Mouse (Mus musculus): ENCODE measurements around the gene Emc10.

Gene Emc10

DNA sequence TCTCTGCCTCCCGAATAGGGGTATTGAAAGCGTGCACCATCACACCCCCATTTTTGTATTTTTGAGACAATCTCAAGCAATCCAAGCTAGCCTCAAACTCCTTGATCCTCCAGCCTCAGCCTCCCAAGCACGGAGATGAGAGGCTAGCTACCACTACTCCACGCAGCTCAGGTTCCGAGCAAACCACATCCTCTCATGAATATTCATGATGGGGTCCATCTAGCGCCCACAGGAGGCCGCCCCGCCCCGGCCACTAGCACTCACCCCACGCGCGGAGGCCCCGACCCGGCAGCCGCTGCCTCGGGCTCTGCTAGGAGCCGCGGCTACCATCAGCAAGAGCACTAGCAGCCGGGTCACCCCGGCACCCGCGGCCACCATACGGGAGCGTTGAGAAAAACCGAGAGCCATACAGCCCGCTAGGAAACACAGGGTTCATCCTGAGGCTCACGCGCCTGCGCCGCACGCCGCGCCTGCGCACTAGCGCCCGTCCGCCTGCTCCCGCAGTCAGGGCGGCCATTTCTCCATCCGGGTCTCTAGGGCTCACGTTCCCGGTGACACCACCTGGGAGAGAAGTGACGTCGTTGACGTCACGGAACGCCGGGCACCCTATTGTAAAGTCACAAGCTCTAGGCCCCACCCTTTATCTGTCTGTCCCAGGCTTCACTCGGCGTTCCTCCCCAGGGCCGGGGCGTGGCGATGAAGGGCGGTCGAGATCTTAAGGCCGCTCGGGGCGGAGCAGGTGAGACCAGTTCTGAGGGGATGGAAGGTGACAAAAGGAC lies at the start of gene Emc10, which contains the start of gene Fam71e1:
Emc10 (minus strand) TSS at position 538 of the 779 bp plus-strand sequence.
Fam71e1 (plus strand) TSS at position 590 of the 779 bp plus-strand sequence.
- DNase-seq (ENCODE audit: low read depth, low spot score), result peak; percentile 100

DNA sequence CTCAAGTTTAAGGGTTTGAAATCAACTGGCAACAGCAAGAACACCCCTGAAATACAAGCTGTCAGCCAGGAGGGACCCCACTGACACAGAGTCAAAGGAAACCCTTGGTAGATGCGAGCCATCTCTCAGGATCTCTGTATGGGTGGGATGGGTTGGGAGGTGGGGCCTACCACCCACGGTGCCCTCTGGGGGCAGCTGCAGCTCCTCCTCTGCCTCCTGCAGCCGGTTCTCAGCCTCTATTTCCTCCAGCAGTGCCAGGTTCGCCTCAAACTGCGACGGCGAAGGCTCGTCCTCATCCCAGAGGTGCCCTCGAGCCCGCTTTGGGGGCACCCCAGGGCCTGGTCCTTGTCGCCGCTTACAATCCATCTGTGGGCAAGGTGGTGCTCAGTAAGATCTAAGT lies 46.7 kb upstream of the Emc10 start:
- no peak for DNase-seq (ENCODE audit: low read depth, low spot score)

DNA sequence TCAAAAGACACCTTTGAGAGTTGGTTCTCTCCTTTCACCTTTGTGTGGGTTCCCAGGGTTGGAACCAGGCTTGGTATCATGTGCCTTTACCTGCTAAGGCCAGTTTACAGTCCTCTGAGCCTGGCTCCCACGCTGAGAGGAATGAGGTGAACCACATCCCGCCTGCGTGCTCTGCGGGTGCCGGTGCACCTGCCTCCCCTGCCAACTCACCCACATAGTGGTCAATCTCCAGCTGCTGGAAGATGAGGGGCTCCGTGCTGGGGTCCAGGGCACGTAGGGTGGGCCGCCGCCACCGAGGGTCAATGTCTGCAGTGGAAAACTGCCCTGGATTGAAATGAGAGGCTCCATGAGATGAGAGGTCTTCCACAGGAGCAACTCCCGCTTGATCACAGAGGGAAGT lies 46.2 kb upstream of the Emc10 start:
- no peak for DNase-seq (ENCODE audit: low read depth, low spot score)

DNA sequence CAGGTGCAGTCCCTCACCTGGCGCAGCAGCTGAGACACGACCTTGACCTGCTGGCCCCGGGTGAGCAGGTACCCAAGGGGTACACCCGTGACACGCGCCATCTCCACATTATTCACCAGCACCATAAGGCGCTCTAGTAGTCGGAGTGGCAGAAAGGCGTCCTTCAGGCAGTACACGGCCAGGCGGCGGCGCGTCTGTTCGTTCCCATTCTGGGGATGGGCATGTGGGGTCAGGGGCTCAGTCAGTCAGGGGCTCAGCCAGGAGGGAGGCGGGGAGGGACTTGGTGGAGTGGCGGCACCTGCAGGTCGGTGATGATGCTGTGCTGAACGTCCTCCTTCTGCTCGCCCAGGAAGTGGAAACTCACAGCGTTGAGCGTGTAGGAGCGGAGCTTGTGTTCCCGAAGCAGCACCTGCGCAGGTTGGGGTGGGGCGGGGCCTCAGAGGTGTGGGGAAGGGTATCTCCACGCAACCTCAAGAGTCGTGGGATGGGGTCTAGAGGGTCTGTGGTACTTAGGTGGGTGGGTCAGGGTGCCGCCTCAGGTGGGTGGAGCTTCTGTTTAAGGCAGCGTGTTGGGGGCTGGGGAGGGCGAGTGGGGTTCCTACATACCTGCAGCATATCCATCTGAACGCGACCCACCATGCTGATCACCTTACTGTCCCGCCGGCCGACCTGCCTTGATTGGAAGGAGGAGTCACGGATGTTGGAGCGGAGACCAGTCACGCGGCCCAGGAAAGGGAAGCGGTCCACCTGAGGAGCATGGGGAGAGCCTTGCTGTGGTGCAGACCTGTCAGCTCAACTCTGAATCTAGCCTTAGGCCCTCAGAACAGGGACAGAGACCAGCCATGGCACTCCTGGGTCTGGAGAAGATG lies 42.7 kb upstream of the Emc10 start:
- DNase-seq (ENCODE audit: low read depth, low spot score), result no peak

DNA sequence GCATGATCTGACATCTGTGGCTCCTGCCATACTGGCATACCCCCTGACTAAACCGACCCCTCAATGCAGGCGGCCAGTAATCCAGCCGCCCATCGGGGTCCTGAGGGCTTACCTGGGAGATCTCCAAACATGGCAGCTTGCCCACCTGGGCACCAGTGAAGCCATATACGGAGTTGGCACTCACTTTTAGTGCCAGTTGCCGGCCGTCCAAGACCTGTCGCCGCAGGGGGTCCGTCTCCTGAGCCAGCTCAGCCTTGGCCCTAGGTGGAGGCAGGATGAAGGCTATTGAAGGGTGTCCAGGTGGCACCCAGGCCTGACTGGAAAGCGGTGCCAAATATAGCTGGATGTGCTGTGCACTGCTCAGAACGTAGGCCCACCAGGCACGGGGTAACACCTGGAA lies 41.2 kb upstream of the Emc10 start:
- DNase-seq (ENCODE audit: low read depth, low spot score), result no peak

DNA sequence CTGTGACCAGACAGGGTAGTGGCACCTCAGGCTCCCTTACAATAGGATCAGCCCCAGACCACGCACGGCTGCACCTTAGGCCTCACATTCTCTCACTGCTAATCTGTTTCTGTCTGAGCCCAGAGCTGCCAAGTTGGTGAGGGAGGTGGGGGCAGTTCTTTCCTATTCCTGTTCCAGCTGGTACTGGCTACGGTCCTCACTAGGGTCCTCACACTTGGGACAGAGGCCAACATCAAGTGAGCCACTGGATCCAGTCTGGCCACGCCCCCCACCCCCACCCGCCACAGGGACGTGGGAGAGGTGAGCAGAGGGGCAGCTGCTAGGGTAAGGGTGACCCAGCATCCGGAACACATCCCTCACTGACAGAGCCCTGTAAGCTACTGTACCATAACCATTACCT lies 40.7 kb upstream of the Emc10 start:
- DNase-seq (ENCODE audit: low read depth, low spot score), result no peak

DNA sequence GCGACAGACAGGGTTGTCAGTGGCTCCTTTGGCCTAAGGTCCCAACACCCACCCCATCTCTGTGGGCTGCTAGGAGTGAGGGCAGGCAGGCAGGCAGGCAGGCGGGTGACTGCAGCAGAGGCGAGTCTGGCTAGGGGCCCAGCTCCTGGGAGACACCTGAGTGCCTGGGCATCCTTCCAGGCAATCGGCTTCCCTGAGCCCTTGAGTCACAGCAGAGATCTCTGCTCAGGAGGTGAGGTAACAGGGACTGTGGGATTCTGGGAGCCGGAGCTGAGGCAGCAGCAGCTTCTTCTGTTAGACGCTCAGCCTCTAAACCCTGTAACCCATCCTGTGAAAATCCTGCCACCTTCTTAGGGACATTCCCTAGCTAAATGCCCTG lies 40.2 kb upstream of the Emc10 start:
- DNase-seq (ENCODE audit: low read depth, low spot score), result no peak

DNA sequence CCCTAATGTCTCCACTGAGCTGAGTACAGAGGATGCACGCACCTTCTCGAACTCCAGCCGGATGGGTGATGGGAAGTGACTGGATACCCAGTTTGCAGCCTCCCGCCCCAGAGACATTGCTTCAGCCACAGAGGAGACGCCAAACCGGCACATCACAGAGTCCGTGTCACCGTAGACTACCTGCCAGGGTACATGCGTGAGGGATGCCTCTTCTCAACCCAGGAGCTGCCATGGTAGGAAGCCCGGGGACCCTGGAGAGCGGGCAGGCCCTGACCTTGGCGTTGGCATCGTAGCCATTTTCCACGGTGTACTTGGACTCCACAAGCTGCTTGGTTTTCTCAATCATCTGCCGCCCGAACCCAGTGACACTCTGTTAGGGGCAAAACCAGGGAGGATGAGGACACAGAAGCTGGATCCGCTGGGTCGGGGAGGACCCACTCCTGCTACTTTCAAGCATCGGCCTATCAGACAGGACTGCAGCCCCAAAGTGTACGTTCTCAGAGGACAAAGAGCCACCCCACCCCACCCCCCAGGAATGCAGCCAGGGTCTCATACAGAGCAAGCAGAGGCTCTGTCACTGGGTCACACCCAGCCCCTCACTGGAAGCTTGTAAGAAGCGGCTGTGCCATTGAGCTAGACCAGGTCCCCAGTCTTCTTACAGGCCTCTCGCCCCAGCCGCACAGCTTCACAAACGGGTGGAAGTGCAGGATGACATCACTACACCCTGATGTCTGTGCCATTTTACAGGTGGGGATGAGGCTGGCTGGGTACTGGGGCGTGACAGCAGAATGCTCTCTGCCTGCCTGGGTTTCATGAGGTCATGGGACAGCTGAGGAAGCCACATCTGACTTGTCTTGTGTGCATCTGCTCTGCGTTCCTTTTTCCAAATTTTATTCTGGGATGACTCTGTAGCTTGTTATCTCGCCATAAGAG lies 39.6 kb upstream of the Emc10 start:
- no peak for DNase-seq (ENCODE audit: low read depth, low spot score)

DNA sequence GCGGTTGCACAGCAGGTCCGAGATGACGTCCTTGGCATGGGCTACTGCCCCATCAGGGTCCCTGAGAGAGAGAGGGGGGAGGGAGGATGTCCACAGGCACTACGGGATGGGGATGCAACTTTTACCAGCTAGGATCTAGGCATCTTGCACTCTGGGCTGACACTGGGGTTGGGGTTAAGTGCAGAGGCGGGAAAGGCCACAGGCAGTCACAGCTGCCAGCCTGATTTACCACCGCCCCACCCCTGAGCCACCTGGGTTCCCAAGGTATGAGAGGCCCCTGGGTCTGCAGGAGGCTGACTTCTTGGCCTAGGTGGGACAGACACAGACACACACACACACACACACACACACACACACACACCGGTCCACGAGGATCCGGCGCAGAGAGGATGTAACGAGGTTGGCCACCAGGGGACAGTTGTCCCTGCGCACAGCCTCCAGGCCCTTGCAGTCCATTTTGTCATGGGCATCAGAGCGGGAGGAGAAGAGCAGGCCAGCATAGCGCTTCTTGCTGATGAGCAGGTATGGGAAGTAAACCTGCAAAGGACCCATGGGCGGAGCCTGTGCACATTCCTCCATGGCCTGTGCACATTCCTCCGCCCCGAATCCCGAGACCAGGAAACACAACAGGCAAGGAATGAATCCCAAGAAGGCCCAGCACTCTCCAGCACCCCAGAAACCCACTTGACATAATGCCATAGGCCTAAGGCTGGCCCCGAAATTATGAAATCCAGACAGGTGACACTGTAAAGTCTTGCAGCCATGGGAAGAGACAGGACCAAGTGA lies 38.5 kb upstream of the Emc10 start:
- no peak for DNase-seq (ENCODE audit: low read depth, low spot score)

DNA sequence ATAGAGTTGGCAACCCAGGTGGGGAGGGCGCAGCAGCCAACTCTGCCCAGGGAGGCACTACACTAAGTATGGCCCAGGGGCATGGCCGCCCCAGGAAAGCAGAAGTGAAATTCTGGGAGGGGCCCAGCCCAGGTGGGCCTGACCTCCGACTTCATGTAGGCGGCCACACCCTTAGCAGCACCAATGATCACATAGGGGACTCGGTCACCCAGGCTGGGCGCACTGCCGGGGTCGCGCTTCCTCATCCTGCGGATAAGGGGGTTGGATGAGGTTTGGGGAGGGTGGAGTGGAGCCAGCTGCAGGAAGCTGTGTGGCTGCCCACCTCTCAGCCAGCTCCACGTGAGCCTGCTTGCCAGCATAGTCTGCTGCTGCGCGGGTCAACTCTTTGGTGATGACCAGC lies 37.9 kb upstream of the Emc10 start:
- DNase-seq (ENCODE audit: low read depth, low spot score), result no peak

DNA sequence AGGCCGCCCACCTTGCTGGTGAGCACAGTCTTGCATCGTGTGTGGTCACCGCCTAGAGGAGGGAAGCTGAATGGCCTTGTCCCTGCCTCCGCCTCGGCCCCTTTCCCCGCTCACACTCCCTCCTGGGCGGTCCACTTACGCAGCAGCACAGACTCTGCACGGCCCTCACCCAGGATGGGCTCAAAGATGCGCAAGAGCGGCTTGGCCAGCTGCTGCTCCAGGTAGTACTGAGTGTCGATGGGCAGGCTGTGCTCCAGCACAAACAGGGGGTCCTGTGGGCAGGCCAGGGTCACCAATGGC lies 37.4 kb upstream of the Emc10 start:
- no peak for DNase-seq (ENCODE audit: low read depth, low spot score)

DNA sequence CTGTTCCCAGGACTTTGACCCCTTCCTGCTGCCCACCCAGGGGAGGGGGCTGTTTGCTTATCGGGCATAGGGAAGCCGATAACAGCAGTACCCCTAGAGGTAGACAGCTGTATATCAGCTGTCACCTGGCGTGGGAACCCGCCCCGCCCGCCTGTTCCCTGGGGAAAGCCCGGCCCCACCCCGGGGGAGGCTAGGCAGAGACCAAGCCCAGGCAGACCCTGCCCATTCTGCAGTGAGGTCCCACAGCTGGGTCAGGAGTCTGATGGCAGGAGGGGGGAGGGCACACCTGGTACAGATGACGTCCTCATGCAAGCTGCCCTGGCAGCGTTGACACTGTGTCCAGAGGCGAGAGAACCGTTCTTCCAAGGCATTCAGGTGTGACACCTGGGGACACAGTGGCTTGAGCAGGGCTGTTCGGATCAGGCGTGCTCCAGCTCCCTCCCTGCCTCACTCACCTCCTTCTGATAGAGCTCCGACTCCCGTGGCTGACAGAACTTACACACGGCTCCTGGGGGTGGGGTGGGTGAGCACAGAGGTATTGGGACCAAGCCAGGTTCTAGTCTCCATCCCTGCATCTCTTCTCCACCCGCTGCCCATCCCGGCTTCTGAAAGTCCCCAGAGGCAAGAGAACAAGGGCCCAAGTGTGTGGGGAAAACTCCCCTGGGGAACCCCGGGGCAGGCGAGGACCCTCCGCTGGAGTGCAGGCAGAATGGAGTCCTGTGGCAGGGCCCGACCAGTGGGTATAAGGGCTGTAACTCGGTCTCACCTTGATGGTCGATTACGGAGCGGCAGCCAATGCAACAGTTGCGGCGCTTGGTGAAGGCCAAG lies 36.8 kb upstream of the Emc10 start:
- DNase-seq (ENCODE audit: low read depth, low spot score), result no peak

DNA sequence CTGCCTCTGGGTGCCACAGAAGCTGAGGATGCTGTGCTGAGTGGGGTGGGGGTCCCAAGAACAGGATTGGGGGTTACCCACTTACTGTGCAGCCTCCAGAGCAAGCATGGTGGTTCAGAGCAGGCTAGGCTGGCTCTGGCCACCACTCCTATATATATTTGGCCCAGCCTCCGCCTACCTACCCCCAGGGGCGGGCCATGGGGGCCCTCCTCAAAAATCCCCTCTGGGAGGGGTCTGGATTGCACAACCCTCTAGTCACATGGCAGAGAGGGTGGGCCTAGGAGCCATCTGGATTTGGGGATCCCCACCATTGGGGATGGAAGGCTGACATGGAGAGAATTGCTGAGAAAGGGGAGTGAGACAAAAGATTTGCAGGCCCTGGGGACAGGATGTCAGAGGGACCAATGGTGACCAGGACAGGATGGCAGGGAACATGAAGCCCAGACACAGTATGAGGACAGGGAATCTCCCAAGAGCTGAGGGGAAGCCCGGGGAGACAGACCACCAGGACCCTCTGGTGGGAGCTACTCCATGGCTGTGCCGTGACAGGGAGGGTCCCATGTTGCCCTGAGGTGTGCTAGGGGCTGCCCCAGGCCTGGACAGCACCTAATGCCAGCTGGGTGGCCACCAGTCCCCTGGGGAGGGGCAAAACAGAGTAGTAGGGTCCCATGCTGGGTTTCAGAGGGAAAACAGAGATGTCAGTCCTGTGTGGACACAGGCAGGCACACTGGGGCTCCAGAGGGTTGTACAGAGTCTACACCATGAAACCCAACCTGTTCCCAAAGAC lies 35.8 kb upstream of the Emc10 start, which contains the start of gene Spib:
Spib (minus strand) TSS at position 126 of the 787 bp plus-strand sequence.
- no peak for DNase-seq (ENCODE audit: low read depth, low spot score)

DNA sequence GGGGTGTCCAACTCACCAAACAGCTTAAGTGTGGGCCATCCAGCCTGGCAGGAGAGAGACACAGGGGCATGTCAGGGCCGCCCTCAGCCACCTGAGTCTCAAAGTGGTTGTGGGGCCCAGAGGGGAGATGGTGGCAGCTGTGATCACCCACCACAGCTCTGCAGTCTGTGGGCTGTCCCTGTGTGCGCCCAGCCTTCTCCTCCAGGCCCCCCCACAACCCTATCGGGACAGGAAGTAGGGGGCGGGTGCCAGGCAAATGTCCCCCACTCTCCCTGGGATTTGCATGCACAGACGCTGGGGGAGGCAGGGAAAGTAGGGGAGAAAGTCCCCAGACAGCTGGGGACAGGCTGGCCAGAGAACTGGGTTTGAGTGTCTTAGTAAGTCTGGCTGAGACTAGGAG lies 34.9 kb upstream of the Emc10 start:
- DNase-seq (ENCODE audit: low read depth, low spot score), result no peak

DNA sequence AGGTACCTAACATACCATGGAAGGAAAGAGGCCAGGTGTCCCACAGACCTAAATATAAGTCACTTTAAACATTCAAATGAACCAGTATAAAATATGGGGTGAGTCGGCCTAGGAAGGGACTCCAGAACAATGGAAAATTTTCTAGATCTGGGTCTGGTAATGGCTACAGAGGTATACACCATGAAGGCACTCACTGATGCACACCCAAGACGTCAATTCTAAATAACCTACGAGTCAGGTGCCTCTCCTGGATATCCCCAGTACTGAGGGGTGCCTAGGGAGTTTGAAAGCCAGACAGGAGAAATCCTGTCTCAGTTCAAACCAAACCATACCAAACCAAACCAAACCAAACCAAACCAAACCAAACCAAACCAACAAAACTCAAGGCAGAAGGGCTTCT lies 34.2 kb upstream of the Emc10 start:
- no peak for DNase-seq (ENCODE audit: low read depth, low spot score)

DNA sequence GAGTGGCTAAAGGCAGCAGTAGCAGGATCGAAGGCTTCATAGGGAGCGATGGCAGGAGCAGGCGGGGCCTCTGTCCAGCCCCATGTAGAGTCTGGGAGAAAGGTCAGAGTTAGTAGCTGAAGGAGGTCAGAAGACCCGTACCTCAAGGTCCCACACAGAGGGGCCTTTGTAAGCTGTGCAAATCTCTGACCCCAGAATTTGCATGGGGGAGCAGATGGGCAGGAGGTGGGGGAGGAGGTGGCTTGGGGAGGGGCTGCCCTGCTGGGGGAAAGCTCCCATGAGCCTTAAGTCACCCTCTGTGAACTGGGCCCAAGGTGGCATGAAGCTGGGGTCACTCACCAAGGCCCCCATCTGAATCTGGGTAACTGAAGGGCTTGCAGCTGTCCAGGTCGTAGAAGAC lies 33.2 kb upstream of the Emc10 start:
- no peak for DNase-seq (ENCODE audit: low read depth, low spot score)

DNA sequence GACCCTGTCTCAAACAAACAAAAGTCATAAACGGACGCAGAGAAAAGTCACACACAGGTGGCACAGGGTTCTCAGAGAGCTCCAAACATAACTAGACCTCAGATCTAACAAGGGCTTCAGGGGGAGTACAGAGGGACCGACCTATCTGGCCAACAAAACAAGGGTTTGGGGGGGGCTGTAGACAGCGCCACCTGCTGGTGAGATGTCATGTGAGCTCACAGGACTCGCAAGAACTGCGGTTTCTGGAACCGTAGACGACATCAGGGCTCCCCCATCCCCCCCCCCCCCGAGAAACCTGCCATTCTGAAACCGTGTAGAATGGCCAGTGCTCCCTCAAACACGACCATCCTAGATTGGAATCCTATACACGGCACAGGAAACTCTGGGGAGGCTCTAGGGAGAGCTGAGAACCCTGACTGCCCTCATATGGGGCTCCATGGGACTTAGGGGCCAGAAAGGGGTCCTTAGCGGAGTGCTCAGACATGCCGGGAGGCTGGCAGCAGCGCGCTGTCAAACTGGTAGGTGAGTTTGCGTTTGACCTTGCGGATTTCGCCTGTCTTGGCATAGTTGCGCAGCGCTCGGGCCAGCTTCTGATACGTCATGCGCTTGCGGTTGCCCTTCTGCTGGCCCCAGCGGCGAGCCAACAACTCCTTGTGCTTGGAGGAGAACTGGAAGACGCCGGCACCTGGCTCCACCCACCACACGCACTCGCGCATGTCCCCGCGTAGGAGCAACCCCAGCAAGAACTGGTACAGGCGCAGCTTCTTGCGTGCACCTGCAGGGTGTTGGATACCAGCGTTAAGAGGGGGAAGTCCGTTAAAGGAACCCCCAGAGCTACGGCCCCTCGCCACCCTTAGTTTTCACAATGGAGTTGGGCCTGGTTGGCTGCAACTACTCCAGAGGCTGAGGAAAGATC lies 31.4 kb upstream of the Emc10 start:
- peak; percentile 56 for DNase-seq (ENCODE audit: low read depth, low spot score)

DNA sequence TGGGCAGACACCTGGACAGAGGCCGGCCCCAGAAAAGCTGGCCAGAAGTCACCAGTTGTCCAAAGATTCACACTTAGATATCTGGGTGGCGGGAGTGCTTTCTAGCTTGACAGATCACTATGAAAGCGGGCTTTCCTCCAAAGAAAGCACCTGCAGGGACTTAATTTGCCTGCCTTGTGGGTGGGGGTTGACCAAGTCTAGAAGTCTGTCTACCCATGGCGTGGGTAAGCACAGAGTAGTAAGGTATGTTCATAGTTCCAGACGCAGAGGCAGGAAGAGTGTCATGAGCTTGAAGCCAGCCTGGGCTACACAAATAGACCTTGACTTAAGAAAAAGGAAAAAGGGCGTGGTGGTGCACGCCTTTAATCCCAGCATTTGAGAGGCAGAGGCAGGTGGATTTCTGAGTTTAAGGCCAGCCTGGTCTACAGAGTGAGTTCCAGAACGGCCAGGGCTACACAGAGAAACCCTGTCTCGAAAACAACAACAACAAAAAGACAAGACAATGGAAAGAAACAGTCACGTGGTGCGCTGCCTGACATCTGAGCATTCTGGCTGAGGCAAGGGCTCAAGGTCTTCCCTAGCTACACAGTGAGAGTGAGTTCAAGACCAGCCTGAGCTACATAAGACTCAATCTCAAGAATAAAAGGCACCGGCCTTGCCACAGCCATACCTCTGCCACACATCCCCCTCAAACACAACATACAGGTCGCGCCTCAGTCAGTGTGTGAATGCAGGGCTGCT lies 30.3 kb upstream of the Emc10 start:
- no peak for DNase-seq (ENCODE audit: low read depth, low spot score)
